Mouse (Mus musculus): ENCODE data around the gene Actr3b. TPM values are rescaled to one million over a fixed set of nuclear protein-coding genes. Genes with fewer than 3 reads are reported as not detected.

The Actr3b gene
- total and polyA plus RNA-seq, 3 experiments = 5.6 to 13.5 (median 7.7) TPM

GRCm38 (mm10) chr5:25801744-25802143, 41.9 kb downstream of the Actr3b start:
- H3K36me3 ChIP-seq (replicated peaks) = peaks cover 5% of the 10 kb centered on the region
- TF ChIP-seq CTCF (IDR thresholded peaks at IDR 0.05; ENCODE audit: low read depth, low read length) = no peak
- TF ChIP-seq POLR2AphosphoS5 (IDR thresholded peaks at IDR 0.05; ENCODE audit: insufficient replicate concordance, low read depth, low read length) = no peak
- TF ChIP-seq GATA1 (IDR thresholded peaks at IDR 0.05; ENCODE audit: borderline replicate concordance, low read length) = no peak
- TF ChIP-seq GATA2 (IDR thresholded peaks at IDR 0.05; ENCODE audit: borderline replicate concordance, low read depth, low read length) = no peak
- TF ChIP-seq TAL1 (conservative IDR thresholded peaks at IDR 0.05; ENCODE audit: low read depth, low read length) = no peak
- peaks cover 10% of the 10 kb centered on the region for H3K4me1 ChIP-seq (ENCODE audit: insufficient read depth, low read depth, low read length)
- H3K4me3 ChIP-seq (ENCODE audit: low read depth, low read length) = no peak overlapping the region
- ATAC-seq (ENCODE audit: extremely low read depth, insufficient number of reproducible peaks, low FRiP score, poor library complexity, severe bottlenecking) = no peak
- H3K27me3 ChIP-seq (ENCODE audit: insufficient read depth, low read length) = no peaks in the 10 kb centered on the region
- no peak for DNase-seq (ENCODE audit: low spot score)
- H3K9me3 ChIP-seq (replicated peaks) = no peaks in the 10 kb centered on the region

- H3K27me3 ChIP-seq (ENCODE audit: insufficient read depth, low read length) = no peaks in the 10 kb centered on the region
- no peaks in the 10 kb centered on the region for H3K9me3 ChIP-seq (replicated peaks)
- H3K36me3 ChIP-seq (replicated peaks) = peaks cover 5% of the 10 kb centered on the region
- no peak for ATAC-seq (ENCODE audit: extremely low read depth, insufficient number of reproducible peaks, low FRiP score, poor library complexity, severe bottlenecking)
- H3K4me1 ChIP-seq (ENCODE audit: insufficient read depth, low read depth, low read length) = peaks cover 27% of the 10 kb centered on the region
- no peak for DNase-seq (ENCODE audit: low spot score)
- no peak overlapping the region for H3K4me3 ChIP-seq (ENCODE audit: low read depth, low read length)
- no peak for TF ChIP-seq POLR2AphosphoS5 (IDR thresholded peaks at IDR 0.05; ENCODE audit: insufficient replicate concordance, low read depth, low read length)
- no peak for TF ChIP-seq GATA2 (IDR thresholded peaks at IDR 0.05; ENCODE audit: borderline replicate concordance, low read depth, low read length)
- TF ChIP-seq GATA1 (IDR thresholded peaks at IDR 0.05; ENCODE audit: borderline replicate concordance, low read length) = no peak
- TF ChIP-seq CTCF (IDR thresholded peaks at IDR 0.05; ENCODE audit: low read depth, low read length) = no peak
- TF ChIP-seq TAL1 (conservative IDR thresholded peaks at IDR 0.05; ENCODE audit: low read depth, low read length) = no peak
Measured at GRCm38 (mm10) chr5:25804569-25804968, 44.8 kb downstream of the Actr3b start.

DNA sequence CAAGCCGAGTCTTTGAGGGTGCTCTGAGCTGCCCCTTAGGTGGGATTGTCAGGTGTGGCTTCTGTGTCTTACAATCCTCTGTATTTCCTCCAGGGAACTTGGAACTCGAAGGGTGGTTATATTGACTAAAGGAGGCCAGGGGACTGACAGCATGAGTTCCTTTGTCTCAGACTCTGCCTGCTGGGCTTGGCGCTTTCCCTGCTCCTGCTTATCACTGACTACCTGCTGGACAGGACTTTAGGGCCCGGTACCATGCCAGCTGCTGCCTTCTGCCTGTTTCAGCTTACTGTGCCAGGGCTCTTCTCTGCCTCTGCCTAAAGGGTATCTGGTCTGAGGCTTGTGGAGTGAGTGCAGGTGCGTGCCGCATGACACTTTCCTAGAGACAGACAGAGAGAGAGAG, 53.1 kb downstream of the Actr3b start:
- peaks cover 14% of the 10 kb centered on the region for H3K4me1 ChIP-seq (ENCODE audit: insufficient read depth, low read depth, low read length)
- no peaks in the 10 kb centered on the region for H3K27me3 ChIP-seq (ENCODE audit: insufficient read depth, low read length)
- TF ChIP-seq GATA1 (IDR thresholded peaks at IDR 0.05; ENCODE audit: borderline replicate concordance, low read length) = no peak
- no peak for TF ChIP-seq TAL1 (conservative IDR thresholded peaks at IDR 0.05; ENCODE audit: low read depth, low read length)
- no peak for TF ChIP-seq CTCF (IDR thresholded peaks at IDR 0.05; ENCODE audit: low read depth, low read length)
- TF ChIP-seq GATA2 (IDR thresholded peaks at IDR 0.05; ENCODE audit: borderline replicate concordance, low read depth, low read length) = no peak
- no peak for TF ChIP-seq POLR2AphosphoS5 (IDR thresholded peaks at IDR 0.05; ENCODE audit: insufficient replicate concordance, low read depth, low read length)
- DNase-seq (ENCODE audit: low spot score) = no peak
- ATAC-seq (ENCODE audit: extremely low read depth, insufficient number of reproducible peaks, low FRiP score, poor library complexity, severe bottlenecking) = no peak
- no peak overlapping the region for H3K4me3 ChIP-seq (ENCODE audit: low read depth, low read length)
- H3K9me3 ChIP-seq (replicated peaks) = no peaks in the 10 kb centered on the region
- peaks cover 16% of the 10 kb centered on the region for H3K36me3 ChIP-seq (replicated peaks)

- ATAC-seq (ENCODE audit: extremely low read depth, insufficient number of reproducible peaks, low FRiP score, poor library complexity, severe bottlenecking) = no peak
- H3K27me3 ChIP-seq (ENCODE audit: insufficient read depth, low read length) = no peaks in the 10 kb centered on the region
- no peaks in the 10 kb centered on the region for H3K9me3 ChIP-seq (replicated peaks)
- TF ChIP-seq CTCF (IDR thresholded peaks at IDR 0.05; ENCODE audit: low read depth, low read length) (no peak), TAL1 (conservative IDR thresholded peaks at IDR 0.05; ENCODE audit: low read depth, low read length) (no peak), GATA2 (IDR thresholded peaks at IDR 0.05; ENCODE audit: borderline replicate concordance, low read depth, low read length) (no peak), GATA1 (IDR thresholded peaks at IDR 0.05; ENCODE audit: borderline replicate concordance, low read length) (no peak), POLR2AphosphoS5 (IDR thresholded peaks at IDR 0.05; ENCODE audit: insufficient replicate concordance, low read depth, low read length) (no peak)
- peaks cover 23% of the 10 kb centered on the region for H3K36me3 ChIP-seq (replicated peaks)
- H3K4me1 ChIP-seq (ENCODE audit: insufficient read depth, low read depth, low read length) = no peaks in the 10 kb centered on the region
- no peak overlapping the region for H3K4me3 ChIP-seq (ENCODE audit: low read depth, low read length)
- no peak for DNase-seq (ENCODE audit: low spot score)
Measured at GRCm38 (mm10) chr5:25829308-25830094, 69.7 kb downstream of the Actr3b start.

DNA sequence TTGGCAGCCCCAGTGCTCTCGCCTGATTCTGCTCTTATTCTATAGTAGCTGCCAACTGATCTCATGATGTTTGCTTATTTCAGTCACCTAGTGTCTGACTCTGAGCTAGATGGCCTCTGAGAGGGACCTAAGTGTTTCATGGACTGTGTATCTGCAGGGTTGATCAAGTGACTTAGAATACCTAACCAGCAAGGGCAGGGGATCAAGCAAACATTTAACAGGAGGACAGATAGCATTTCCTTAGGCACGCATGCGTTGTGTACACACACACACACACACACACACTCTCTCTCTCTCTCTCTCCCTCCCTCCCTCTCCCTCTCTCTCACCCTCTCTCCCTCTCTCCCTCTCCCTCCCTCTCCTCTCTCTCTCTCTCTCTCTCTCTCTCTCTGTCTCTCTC, 71.0 kb downstream of the Actr3b start:
- H3K4me1 ChIP-seq (ENCODE audit: insufficient read depth, low read depth, low read length) = no peaks in the 10 kb centered on the region
- no peaks in the 10 kb centered on the region for H3K27me3 ChIP-seq (ENCODE audit: insufficient read depth, low read length)
- no peak overlapping the region for H3K4me3 ChIP-seq (ENCODE audit: low read depth, low read length)
- peaks cover 23% of the 10 kb centered on the region for H3K36me3 ChIP-seq (replicated peaks)
- no peak for DNase-seq (ENCODE audit: low spot score)
- H3K9me3 ChIP-seq (replicated peaks) = no peaks in the 10 kb centered on the region
- ATAC-seq (ENCODE audit: extremely low read depth, insufficient number of reproducible peaks, low FRiP score, poor library complexity, severe bottlenecking) = no peak
- TF ChIP-seq GATA2 (IDR thresholded peaks at IDR 0.05; ENCODE audit: borderline replicate concordance, low read depth, low read length) (no peak), CTCF (IDR thresholded peaks at IDR 0.05; ENCODE audit: low read depth, low read length) (no peak), POLR2AphosphoS5 (IDR thresholded peaks at IDR 0.05; ENCODE audit: insufficient replicate concordance, low read depth, low read length) (no peak), TAL1 (conservative IDR thresholded peaks at IDR 0.05; ENCODE audit: low read depth, low read length) (no peak), GATA1 (IDR thresholded peaks at IDR 0.05; ENCODE audit: borderline replicate concordance, low read length) (no peak)

- Histone ChIP-seq H3K9me3 (replicated peaks) (no peaks in the 10 kb centered on the region), H3K27me3 (ENCODE audit: insufficient read depth, low read length) (no peaks in the 10 kb centered on the region), H3K4me3 (ENCODE audit: low read depth, low read length) (no peak overlapping the region), H3K36me3 (replicated peaks) (peaks cover 23% of the 10 kb centered on the region), H3K4me1 (ENCODE audit: insufficient read depth, low read depth, low read length) (no peaks in the 10 kb centered on the region)
- no peak for TF ChIP-seq GATA1 (IDR thresholded peaks at IDR 0.05; ENCODE audit: borderline replicate concordance, low read length)
- TF ChIP-seq GATA2 (IDR thresholded peaks at IDR 0.05; ENCODE audit: borderline replicate concordance, low read depth, low read length) = no peak
- TF ChIP-seq POLR2AphosphoS5 (IDR thresholded peaks at IDR 0.05; ENCODE audit: insufficient replicate concordance, low read depth, low read length) = no peak
- no peak for TF ChIP-seq TAL1 (conservative IDR thresholded peaks at IDR 0.05; ENCODE audit: low read depth, low read length)
- peak; percentile 66 for TF ChIP-seq CTCF (IDR thresholded peaks at IDR 0.05; ENCODE audit: low read depth, low read length)
- DNase-seq (ENCODE audit: low spot score) (peak; percentile 17), ATAC-seq (ENCODE audit: extremely low read depth, insufficient number of reproducible peaks, low FRiP score, poor library complexity, severe bottlenecking) (peak; percentile 22; the same call in 1 of the 2 replicates)
Measured at GRCm38 (mm10) chr5:25831624-25832023, 71.8 kb downstream of the Actr3b start.
